Comparison of ENCODE assay signal across 1 mouse cellular context in genomic region chr6:72113093-72113702, GRCm38 (mm10).
A peak's percentile ranks its signal among the peaks of the same experiment; 100 is the strongest.
TF ChIP-seq lines count a peak whose summit lies in the region.

No protein-coding gene starts in this region.

TF ChIP-seq in CH12.LX, 34 proteins besides CTCF, POLR2A, EP300 and RAD21 (continued from another document):
- TF ChIP-seq USF2 (conservative IDR thresholded peaks at IDR 0.05; ENCODE audit: low read depth, low read length), result no peak
- TF ChIP-seq HCFC1 (IDR thresholded peaks at IDR 0.05; ENCODE audit: low read depth, low read length), result no peak
- peak; percentile 58; the same call in 1 of the 2 replicates for TF ChIP-seq TCF12 (IDR thresholded peaks at IDR 0.05; ENCODE audit: low read depth, low read length)
- TF ChIP-seq MAZ (IDR thresholded peaks at IDR 0.05; ENCODE audit: low read depth, low read length), result no peak
- no peak for TF ChIP-seq ZKSCAN1 (IDR thresholded peaks at IDR 0.05; ENCODE audit: borderline replicate concordance, low read depth, low read length)
- no peak for TF ChIP-seq KAT2A (IDR thresholded peaks at IDR 0.05; ENCODE audit: insufficient replicate concordance, low read length)
- TF ChIP-seq JUND (conservative IDR thresholded peaks at IDR 0.05; ENCODE audit: low read depth, low read length), result no peak; the same call in 1 of the 2 replicates
- TF ChIP-seq SIN3A (IDR thresholded peaks at IDR 0.05; ENCODE audit: low read length), result peak; percentile 54; the same call in 1 of the 2 replicates
- TF ChIP-seq ETS1 (conservative IDR thresholded peaks at IDR 0.05; ENCODE audit: low read depth, low read length), result peak; percentile 67
- TF ChIP-seq ELF1 (IDR thresholded peaks at IDR 0.05; ENCODE audit: low read depth, low read length), result no peak
- peak; percentile 86 for TF ChIP-seq CHD1 (IDR thresholded peaks at IDR 0.05; ENCODE audit: low read depth, low read length)
- TF ChIP-seq BHLHE40 (IDR thresholded peaks at IDR 0.05; ENCODE audit: low read depth, low read length), result peak; percentile 42; the same call in 1 of the 2 replicates
- TF ChIP-seq UBTF (IDR thresholded peaks at IDR 0.05; ENCODE audit: low read depth, low read length), result no peak
- TF ChIP-seq GABPA (IDR thresholded peaks at IDR 0.05; ENCODE audit: insufficient replicate concordance, low read depth, low read length), result no peak
- TF ChIP-seq MYC (IDR thresholded peaks at IDR 0.05; ENCODE audit: low read depth, low read length), result no peak
- TF ChIP-seq USF1 (IDR thresholded peaks at IDR 0.05; ENCODE audit: low read depth, low read length), result no peak
- no peak for TF ChIP-seq SMC3 (IDR thresholded peaks at IDR 0.05; ENCODE audit: low read depth, low read length)
- peak; percentile 58 for TF ChIP-seq ZNF384 (IDR thresholded peaks at IDR 0.05; ENCODE audit: low read depth, low read length)
- peak; percentile 71; the same call in 1 of the 2 replicates for TF ChIP-seq RCOR1 (conservative IDR thresholded peaks at IDR 0.05; ENCODE audit: low read depth, low read length)
- TF ChIP-seq NRF1 (IDR thresholded peaks at IDR 0.05; ENCODE audit: low read depth, low read length), result no peak
- TF ChIP-seq TBP (conservative IDR thresholded peaks at IDR 0.05; ENCODE audit: low read depth, low read length), result no peak
- TF ChIP-seq IRF4 (IDR thresholded peaks at IDR 0.05; ENCODE audit: low read depth, low read length), result peak; percentile 87; the same call in 1 of the 2 replicates
- TF ChIP-seq ZMIZ1 (IDR thresholded peaks at IDR 0.05; ENCODE audit: low read depth, low read length), result no peak
- TF ChIP-seq ZC3H11A (IDR thresholded peaks at IDR 0.05; ENCODE audit: low read depth, low read length), result no peak
- no peak for TF ChIP-seq MAX (IDR thresholded peaks at IDR 0.05; ENCODE audit: low read length)
- no peak for TF ChIP-seq E2F4 (IDR thresholded peaks at IDR 0.05; ENCODE audit: insufficient replicate concordance, low read depth, low read length)
- TF ChIP-seq POLR2AphosphoS2 (IDR thresholded peaks at IDR 0.05; ENCODE audit: low read depth, low read length), result no peak
- no peak for TF ChIP-seq NELFE (IDR thresholded peaks at IDR 0.05; ENCODE audit: low read depth, low read length)
- no peak for TF ChIP-seq MXI1 (IDR thresholded peaks at IDR 0.05; ENCODE audit: low read depth, low read length)
